Mouse (Mus musculus) limb, embryonic 10.5 days (tissue): ENCODE measurements around the gene Sapcd2. TPM values are rescaled to one million over a fixed set of nuclear protein-coding genes. Genes with fewer than 3 reads are reported as not detected.

Source experiments
- DNase-seq: peaks from one replicate; pipeline ENCODE4 v3.0.0-alpha.2; 2017; ENCODE audit warnings: low spot score
- H3K27ac ChIP-seq: fragments of 300-500 bp; sonication (generic); 2 replicates; pipeline ENCODE4 v1.5.1; 2016; ENCODE audit warnings: mild to moderate bottlenecking
- H3K27me3 ChIP-seq: fragments of 300-500 bp; sonication (generic); 2 replicates; pipeline ENCODE4 v1.6.1; 2016; ENCODE audit warnings: low read depth, mild to moderate bottlenecking; ENCODE audit not compliant: poor library complexity, severe bottlenecking
- H3K36me3 ChIP-seq: fragments of 300-500 bp; sonication (generic); 2 replicates; pipeline ENCODE4 v1.6.1; 2016; ENCODE audit warnings: mild to moderate bottlenecking, moderate library complexity
- H3K4me1 ChIP-seq: fragments of 300-500 bp; sonication (generic); 2 replicates; pipeline ENCODE4 v1.6.1; 2016
- H3K4me3 ChIP-seq: fragments of 300-500 bp; sonication (generic); 2 replicates; pipeline ENCODE4 v1.5.1; 2016; ENCODE audit warnings: mild to moderate bottlenecking, moderate library complexity
- H3K9me3 ChIP-seq: fragments of 300-500 bp; sonication (generic); replicated peaks from 2 replicates; pipeline ENCODE4 v1.6.1; 2016; ENCODE audit warnings: mild to moderate bottlenecking
- WGBS: fragments of 180-500 bp; shearing (Covaris S2); methylation state at CpG from one replicate; pipeline ENCODE4 v1.1.7; 2016; 5-methylcytosine and 5-hydroxymethylcytosine counted together
- polyA plus RNA-seq: library from polyadenylated mRNA; unstranded; fragments of >200 nt; fragmentation: Nextera tagmentation; extraction: Ambion mirVana; gene quantifications from 2 replicates; pipeline ENCODE4 v1.2.1, GENCODE M21; 2016

Gene Sapcd2
- polyA plus RNA-seq, 1 experiment from 2014 or later, result 88.3 TPM

DNA sequence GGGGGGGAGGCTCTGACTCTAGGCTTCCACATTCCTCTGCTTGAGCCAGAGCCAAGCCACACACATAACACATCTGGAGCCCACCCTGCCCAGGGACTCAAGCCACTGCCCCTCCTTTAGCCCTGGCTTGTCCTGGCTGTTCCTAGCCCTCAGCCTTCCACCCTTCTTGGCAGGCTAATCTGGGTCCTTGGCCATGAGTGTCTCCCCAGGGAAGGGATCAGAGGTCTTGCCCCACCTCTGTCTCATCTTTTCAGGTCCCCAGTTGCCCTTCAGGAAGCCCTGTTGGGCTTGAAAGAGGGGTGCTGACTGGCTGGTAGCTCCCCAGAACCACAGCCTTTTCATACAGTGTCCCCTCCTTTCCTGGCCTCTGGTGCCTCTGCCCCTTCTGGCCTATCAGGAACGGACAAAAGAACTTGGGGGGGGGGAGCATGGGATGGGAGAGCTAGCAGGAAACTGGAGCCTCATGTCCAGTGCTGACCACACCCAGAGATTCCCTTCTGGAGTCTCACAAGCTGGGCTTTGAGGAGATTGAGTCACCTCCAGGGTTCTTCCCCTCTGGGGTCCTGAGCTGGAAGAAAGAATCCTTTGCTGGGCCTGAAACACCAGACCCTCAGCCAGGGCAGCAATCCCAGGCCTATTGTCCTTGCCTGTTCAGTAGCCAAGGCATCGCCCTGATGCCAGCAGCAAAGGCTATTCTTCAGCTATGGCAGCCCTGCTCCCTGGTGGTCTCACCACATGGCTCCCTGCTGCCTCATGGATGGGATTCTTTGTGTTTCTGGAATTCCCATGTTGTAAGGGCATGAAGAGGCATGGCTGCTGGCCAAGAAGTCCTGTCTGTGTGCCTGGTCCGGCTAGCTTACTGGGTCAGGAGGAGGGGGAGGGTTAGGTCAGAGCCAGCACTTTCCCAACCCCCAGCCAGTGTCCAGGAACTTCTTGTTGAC lies 22.4 kb downstream of the Sapcd2 start:
- H3K27me3 ChIP-seq, result peaks cover 70% of the 10 kb centered on the region
- no peak for DNase-seq
- H3K9me3 ChIP-seq, result no peaks in the 10 kb centered on the region
- no peaks in the 10 kb centered on the region for H3K36me3 ChIP-seq
- peaks cover 26% of the 10 kb centered on the region for H3K4me1 ChIP-seq
- H3K27ac ChIP-seq, result no peak overlapping the region
- no peak overlapping the region for H3K4me3 ChIP-seq
- WGBS, result 47% methylated on average over 3 of the region's 3 CpGs

- Histone ChIP-seq H3K36me3 (no peaks in the 10 kb centered on the region), H3K4me1 (peaks cover 26% of the 10 kb centered on the region), H3K4me3 (peak within 1 kb of the TSS; percentile 46), H3K9me3 (no peaks in the 10 kb centered on the region), H3K27ac (0 out of 2 replicates have a peak within 1 kb of the TSS, but pooled peaks have one; percentile 15), H3K27me3 (peaks cover 84% of the 10 kb centered on the region)
- 3% methylated on average over 57 of the region's 57 CpGs for WGBS
- peak; percentile 48 for DNase-seq
Measured at GRCm38 (mm10) chr2:25395721-25396596, 23.8 kb downstream of the Sapcd2 start, which contains the start of gene Entpd2. TSS of gene Entpd2 (plus strand) at chr2:25395874.

- H3K4me1 ChIP-seq, result peaks cover 26% of the 10 kb centered on the region
- WGBS, result 30% methylated on average over 3 of the region's 3 CpGs
Measured at GRCm38 (mm10) chr2:25396597-25396983, 24.5 kb downstream of the Sapcd2 start.

DNA sequence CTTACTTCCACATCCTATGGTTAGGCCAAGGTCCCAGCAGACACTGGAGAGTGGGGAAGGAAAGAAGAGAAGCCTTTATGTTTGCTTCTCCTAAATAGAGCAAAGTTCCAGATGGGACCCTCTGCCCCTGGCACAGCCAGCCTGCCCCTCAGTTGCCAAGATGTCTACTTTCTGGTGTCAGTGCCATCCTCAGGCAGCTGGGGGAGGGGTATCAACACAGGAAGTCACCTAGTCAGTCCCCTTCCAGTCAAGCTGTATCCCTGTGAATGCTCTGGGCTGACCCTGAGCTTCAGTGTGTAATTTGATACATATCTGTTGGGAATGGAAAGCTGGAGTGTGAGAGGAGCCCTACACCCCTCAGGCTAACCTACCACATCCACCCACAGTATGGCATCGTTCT lies 24.9 kb downstream of the Sapcd2 start:
- Histone ChIP-seq H3K27ac (no peak overlapping the region), H3K4me3 (no peak overlapping the region), H3K9me3 (no peaks in the 10 kb centered on the region), H3K36me3 (no peaks in the 10 kb centered on the region), H3K27me3 (peaks cover 95% of the 10 kb centered on the region), H3K4me1 (peaks cover 26% of the 10 kb centered on the region)
- no peak for DNase-seq
- 43% methylated on average over 1 of the region's 1 CpGs for WGBS

More at GRCm38 (mm10) chr2:25396597-25396983, 24.5 kb downstream of the Sapcd2 start:
- Histone ChIP-seq H3K9me3 (no peaks in the 10 kb centered on the region), H3K36me3 (no peaks in the 10 kb centered on the region), H3K27me3 (peaks cover 90% of the 10 kb centered on the region), H3K4me3 (no peak overlapping the region), H3K27ac (no peak overlapping the region)
- DNase-seq, result no peak

- H3K4me3 ChIP-seq, result no peak overlapping the region
- no peak for DNase-seq
- H3K36me3 ChIP-seq, result no peaks in the 10 kb centered on the region
- no peak overlapping the region for H3K27ac ChIP-seq
- H3K9me3 ChIP-seq, result no peaks in the 10 kb centered on the region
- H3K4me1 ChIP-seq, result peaks cover 30% of the 10 kb centered on the region
- peaks cover 100% of the 10 kb centered on the region for H3K27me3 ChIP-seq
- 92% methylated on average over 7 of the region's 7 CpGs for WGBS
Measured at GRCm38 (mm10) chr2:25398065-25398464, 25.9 kb downstream of the Sapcd2 start.

- WGBS, result 62% methylated on average over 8 of the region's 8 CpGs
- Histone ChIP-seq H3K27ac (no peak within 1 kb of the TSS), H3K27me3 (peaks cover 100% of the 10 kb centered on the region)
Measured at GRCm38 (mm10) chr2:25399051-25399450, 26.9 kb downstream of the Sapcd2 start, which contains the start of gene Npdc1. TSS of gene Npdc1 (plus strand) at chr2:25399351.

DNA sequence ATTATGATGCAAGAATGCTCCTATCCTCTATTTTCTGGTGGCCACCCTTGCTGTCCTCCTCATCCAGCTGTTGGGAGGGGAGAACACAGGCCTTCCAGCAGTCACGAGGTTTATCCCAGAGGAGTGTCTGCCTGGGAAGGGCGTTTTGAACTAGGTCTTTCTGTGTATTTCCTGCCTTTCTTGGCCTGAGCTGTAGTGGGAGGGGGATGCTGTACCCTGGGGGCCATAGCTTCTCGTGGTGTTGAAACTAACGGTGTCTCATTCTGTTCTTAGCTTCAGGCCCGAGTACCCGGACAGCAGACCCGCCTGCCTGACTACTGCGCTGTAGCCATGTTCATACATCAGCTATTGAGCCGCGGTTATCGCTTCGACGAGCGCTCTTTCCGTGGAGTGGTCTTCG lies 28.2 kb downstream of the Sapcd2 start:
- Histone ChIP-seq H3K27me3 (peaks cover 99% of the 10 kb centered on the region), H3K36me3 (no peaks in the 10 kb centered on the region), H3K4me3 (0 out of 2 replicates have a peak overlapping the region, but pooled peaks have one; percentile 5), H3K27ac (no peak overlapping the region), H3K4me1 (peaks cover 26% of the 10 kb centered on the region), H3K9me3 (no peaks in the 10 kb centered on the region)
- no peak for DNase-seq
- 26% methylated on average over 16 of the region's 16 CpGs for WGBS

More at GRCm38 (mm10) chr2:25399051-25399450, 26.9 kb downstream of the Sapcd2 start, which contains the start of gene Npdc1:
- Histone ChIP-seq H3K4me1 (peaks cover 33% of the 10 kb centered on the region), H3K36me3 (no peaks in the 10 kb centered on the region), H3K9me3 (no peaks in the 10 kb centered on the region), H3K4me3 (no peak within 1 kb of the TSS)
- DNase-seq, result no peak

GRCm38 (mm10) chr2:25400764-25401163 lies 28.6 kb downstream of the Sapcd2 start:
- H3K9me3 ChIP-seq, result no peaks in the 10 kb centered on the region
- peaks cover 22% of the 10 kb centered on the region for H3K4me1 ChIP-seq
- H3K27me3 ChIP-seq, result peaks cover 99% of the 10 kb centered on the region
- WGBS, result 3% methylated on average over 17 of the region's 17 CpGs
- DNase-seq, result no peak
- no peak overlapping the region for H3K27ac ChIP-seq
- H3K36me3 ChIP-seq, result no peaks in the 10 kb centered on the region
- H3K4me3 ChIP-seq, result no peak overlapping the region

- under 1% methylated on average over 13 of the region's 13 CpGs for WGBS
- peaks cover 7% of the 10 kb centered on the region for H3K4me1 ChIP-seq
- DNase-seq, result peak; percentile 90
- no peaks in the 10 kb centered on the region for H3K36me3 ChIP-seq
- H3K27ac ChIP-seq, result no peak overlapping the region
- no peaks in the 10 kb centered on the region for H3K9me3 ChIP-seq
- H3K27me3 ChIP-seq, result peaks cover 87% of the 10 kb centered on the region
- H3K4me3 ChIP-seq, result peak overlapping the region; percentile 58
Measured at GRCm38 (mm10) chr2:25402377-25402971, 30.4 kb downstream of the Sapcd2 start.

DNA sequence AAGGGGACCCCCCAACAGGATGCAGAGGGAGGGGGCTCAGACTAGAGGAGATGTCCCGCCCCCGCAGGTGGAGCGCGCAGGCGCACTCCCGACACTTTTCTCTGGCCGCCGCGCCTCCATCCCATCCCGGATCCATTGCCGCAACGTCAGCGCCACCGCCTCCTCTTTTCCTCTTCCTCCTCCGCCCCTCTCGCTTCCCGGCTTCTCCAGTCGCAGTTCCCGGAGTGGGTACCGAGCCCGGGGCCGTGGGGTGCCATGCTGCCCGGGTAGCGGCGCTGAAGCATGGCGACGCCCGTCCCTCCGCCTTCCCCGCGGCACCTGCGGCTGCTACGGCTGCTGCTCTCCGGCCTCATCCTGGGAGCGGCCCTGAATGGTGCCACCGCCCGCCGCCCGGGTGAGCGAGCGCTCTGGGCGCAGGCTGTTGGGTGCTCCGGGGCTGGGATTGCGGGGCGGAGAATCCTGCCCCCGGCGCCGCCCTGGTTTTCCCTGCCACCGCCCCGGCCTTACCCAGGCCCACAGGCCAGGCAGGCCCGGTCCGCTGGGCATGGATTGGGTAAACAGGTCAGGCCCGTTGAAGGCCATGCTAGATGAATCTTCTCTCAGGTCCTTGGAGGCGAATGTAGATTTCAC lies 31.0 kb downstream of the Sapcd2 start:
- 2% methylated on average over 54 of the region's 54 CpGs for WGBS
- no peaks in the 10 kb centered on the region for H3K9me3 ChIP-seq
- H3K4me1 ChIP-seq, result peaks cover 7% of the 10 kb centered on the region
- peak; percentile 44 for DNase-seq
- H3K36me3 ChIP-seq, result no peaks in the 10 kb centered on the region
- H3K4me3 ChIP-seq, result peak overlapping the region; percentile 58
- H3K27ac ChIP-seq, result no peak overlapping the region
- H3K27me3 ChIP-seq, result peaks cover 86% of the 10 kb centered on the region

DNA sequence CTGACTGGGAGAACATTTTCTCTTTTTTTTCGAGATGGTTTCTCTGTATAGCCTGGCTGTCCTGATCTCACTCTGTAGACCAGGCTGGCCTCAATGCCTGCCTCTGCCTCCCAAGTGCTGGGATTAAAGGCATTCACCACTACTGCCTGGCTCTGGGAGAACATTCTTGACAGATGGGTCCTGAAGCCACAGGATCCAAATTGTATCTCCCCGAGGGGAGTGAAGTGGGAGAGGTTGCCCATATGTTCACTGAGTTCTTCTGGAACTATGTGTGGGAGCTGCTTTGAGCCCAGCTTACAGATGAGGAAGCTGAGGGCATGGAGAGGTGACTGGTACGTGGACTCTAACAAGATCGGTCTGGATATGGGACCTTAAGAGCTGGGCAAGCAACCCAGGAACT lies 31.9 kb downstream of the Sapcd2 start:
- H3K36me3 ChIP-seq, result no peaks in the 10 kb centered on the region
- H3K27me3 ChIP-seq, result peaks cover 83% of the 10 kb centered on the region
- H3K27ac ChIP-seq, result no peak overlapping the region
- no peak overlapping the region for H3K4me3 ChIP-seq
- peaks cover 7% of the 10 kb centered on the region for H3K4me1 ChIP-seq
- 83% methylated on average over 4 of the region's 4 CpGs for WGBS
- no peak for DNase-seq
- no peaks in the 10 kb centered on the region for H3K9me3 ChIP-seq

- H3K4me3 ChIP-seq, result no peak overlapping the region
- peaks cover 36% of the 10 kb centered on the region for H3K27me3 ChIP-seq
- DNase-seq, result no peak
- no peak overlapping the region for H3K27ac ChIP-seq
- no peaks in the 10 kb centered on the region for H3K4me1 ChIP-seq
- no peaks in the 10 kb centered on the region for H3K9me3 ChIP-seq
- 82% methylated on average over 10 of the region's 10 CpGs for WGBS
- H3K36me3 ChIP-seq, result no peaks in the 10 kb centered on the region
Measured at GRCm38 (mm10) chr2:25408908-25409307, 36.8 kb downstream of the Sapcd2 start.
